Mouse (Mus musculus) heart, postnatal 0 days (tissue): ENCODE data around the gene Cep95. TPM values are rescaled to one million over a fixed set of nuclear protein-coding genes. Genes with fewer than 3 reads are reported as not detected.

Experiments
- ATAC-seq: fragments of 200-750 bp; cut with Nextera tagmentation; 2 replicates; pipeline ENCODE4 v1.8.0; 2017; ENCODE audit warnings: low read depth, moderate number of reproducible peaks, moderate library complexity; ENCODE audit not compliant: insufficient read depth
- DNase-seq: peaks from one replicate; pipeline ENCODE4 v3.0.0-alpha.2; 2016; ENCODE audit warnings: low spot score
- H3K27ac ChIP-seq: fragments of 300-500 bp; sonication (generic); 2 replicates; pipeline ENCODE4 v1.5.1; 2014; ENCODE audit warnings: low read depth, mild to moderate bottlenecking
- H3K27me3 ChIP-seq: fragments of 300-500 bp; sonication (generic); 2 replicates; pipeline ENCODE4 v1.6.1; 2014; ENCODE audit warnings: low read length, mixed read lengths; ENCODE audit not compliant: control insufficient read depth, insufficient read depth
- H3K36me3 ChIP-seq: fragments of 300-500 bp; sonication (generic); replicated peaks from 2 replicates; pipeline ENCODE4 v1.6.1; 2014; ENCODE audit warnings: low read length, mixed read lengths; ENCODE audit not compliant: control insufficient read depth, insufficient read depth
- H3K4me1 ChIP-seq: fragments of 300-500 bp; sonication (generic); 2 replicates; pipeline ENCODE4 v1.6.1; 2014; ENCODE audit warnings: antibody characterized with exemption; ENCODE audit not compliant: control insufficient read depth, insufficient read depth
- H3K4me2 ChIP-seq: fragments of 300-500 bp; sonication (generic); 2 replicates; pipeline ENCODE4 v1.6.1; 2014; ENCODE audit warnings: low read depth, mild to moderate bottlenecking, low read length, moderate library complexity
- H3K4me3 ChIP-seq: fragments of 300-500 bp; sonication (generic); 2 replicates; pipeline ENCODE4 v1.5.1; 2014; ENCODE audit warnings: low read depth, low read length
- H3K9ac ChIP-seq: fragments of 300-500 bp; sonication (generic); replicated peaks from 2 replicates; pipeline ENCODE4 v1.6.1; 2014; ENCODE audit warnings: low read depth, low read length, mixed read lengths
- H3K9me3 ChIP-seq: fragments of 300-500 bp; sonication (generic); replicated peaks from 2 replicates; pipeline ENCODE4 v1.6.1; 2016; ENCODE audit warnings: low read length; ENCODE audit not compliant: control insufficient read depth
- CTCF ChIP-seq: IDR thresholded peaks from 2 replicates; pipeline ENCODE4 v1.5.1; 2016; ENCODE audit warnings: antibody characterized with exemption, control low read depth, low read depth
- EP300 ChIP-seq: IDR thresholded peaks from 2 replicates; pipeline ENCODE4 v1.6.1; 2016; ENCODE audit warnings: antibody characterized with exemption, low read depth
- WGBS: fragments of 180-500 bp; shearing (Covaris S2); extraction: QIAGEN DNeasy Blood & Tissue Kit; methylation state at CpG from one replicate; pipeline ENCODE4 v1.1.7; 2014; 5-methylcytosine and 5-hydroxymethylcytosine counted together
- polyA plus RNA-seq: library from polyadenylated mRNA; unstranded; fragments of >200 nt; fragmentation: Nextera tagmentation; extraction: Ambion mirVana; gene quantifications from 2 replicates; pipeline ENCODE4 v1.2.1, GENCODE M21; 2015
- total RNA-seq: library from RNA; depleted of rRNA; stranded (reverse); fragments of >200 nt; gene quantifications from 2 replicates; pipeline ENCODE4 v1.2.3, GENCODE M21; 2014; ENCODE audit warnings: low replicate concordance

Cep95 gene
- total and polyA plus RNA-seq, 2 experiments from 2014 or later: 4.8 to 8.2 TPM

DNA sequence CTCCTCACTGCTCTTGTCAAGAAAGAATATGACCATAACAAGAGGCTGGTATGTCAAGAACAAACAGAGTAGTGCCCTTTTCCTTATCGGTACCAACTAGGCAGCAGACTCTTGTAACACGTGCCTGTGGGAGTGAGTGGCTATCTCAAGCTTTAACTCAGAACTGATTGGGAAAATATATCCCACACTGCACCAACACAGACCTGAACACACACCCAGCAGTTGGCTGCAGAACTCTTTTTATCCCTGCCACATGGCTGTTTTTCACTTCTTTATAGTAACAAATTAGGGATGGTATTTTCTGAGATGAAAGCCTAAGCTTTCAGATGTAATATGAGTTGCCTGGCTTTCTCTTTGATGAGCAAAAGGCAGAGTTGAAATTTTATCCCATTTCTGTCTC is 26.7 kb downstream of the Cep95 start:
- Histone ChIP-seq H3K27ac (no peak overlapping the region), H3K4me2 (no peak overlapping the region), H3K9me3 (no peaks in the 10 kb centered on the region), H3K9ac (no peak overlapping the region), H3K36me3 (peaks cover 86% of the 10 kb centered on the region), H3K4me3 (no peak overlapping the region), H3K4me1 (peaks cover 9% of the 10 kb centered on the region; the same call in 1 of the 2 replicates), H3K27me3 (no peaks in the 10 kb centered on the region)
- DNase-seq (no peak), ATAC-seq (no peak)
- no peak for TF ChIP-seq EP300
- no peak for TF ChIP-seq CTCF
- 43% methylated on average over 2 of the region's 2 CpGs for WGBS

DNA sequence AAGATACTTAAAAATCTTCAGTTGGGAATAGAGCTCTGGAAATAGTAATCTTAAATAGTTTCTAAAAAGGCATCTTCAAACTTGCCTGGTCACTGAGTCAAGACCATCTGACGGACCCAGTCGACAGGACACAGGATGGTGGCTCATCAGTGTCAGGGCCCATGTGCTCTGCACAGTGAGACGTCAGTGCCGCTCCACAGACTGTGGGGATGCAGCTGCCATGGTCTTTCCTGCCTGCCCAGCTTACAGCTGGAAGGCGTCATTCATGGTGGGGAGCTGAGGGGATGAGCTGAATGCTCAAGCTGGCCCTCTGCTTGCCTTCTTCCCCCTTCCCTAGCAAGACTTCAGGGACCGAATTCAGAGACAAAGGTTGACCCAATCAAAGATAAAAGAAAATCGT is 27.3 kb downstream of the Cep95 start:
- DNase-seq: no peak
- Histone ChIP-seq H3K36me3 (peaks cover 81% of the 10 kb centered on the region), H3K4me3 (no peak overlapping the region), H3K27ac (no peak overlapping the region), H3K9me3 (no peaks in the 10 kb centered on the region), H3K4me1 (peaks cover 9% of the 10 kb centered on the region; the same call in 1 of the 2 replicates), H3K9ac (no peak overlapping the region), H3K4me2 (no peak overlapping the region), H3K27me3 (no peaks in the 10 kb centered on the region)
- no peak for TF ChIP-seq EP300
- no peak for TF ChIP-seq CTCF
- 68% methylated on average over 7 of the region's 7 CpGs for WGBS
- no peak for ATAC-seq

DNA sequence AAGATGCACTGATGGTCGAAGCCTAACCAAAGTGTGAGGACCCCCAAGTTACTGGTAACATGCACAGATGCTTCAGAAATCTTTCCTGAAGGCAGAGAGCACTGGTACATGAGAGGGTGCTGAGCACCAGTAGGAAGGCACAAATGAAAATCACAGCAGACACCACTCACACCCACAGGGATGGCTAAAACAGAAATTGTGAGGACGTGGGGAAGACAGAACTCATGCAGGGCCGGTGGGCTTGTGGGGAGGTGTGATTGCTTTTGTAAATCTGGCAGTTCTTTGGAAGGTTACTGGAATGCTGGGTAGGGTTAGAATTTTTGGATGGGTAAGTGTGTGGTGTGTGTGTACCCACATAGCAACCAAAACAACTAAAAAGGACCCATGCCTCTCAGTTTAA is 28.1 kb downstream of the Cep95 start:
- no peak for ATAC-seq
- Histone ChIP-seq H3K27ac (no peak overlapping the region), H3K9me3 (no peaks in the 10 kb centered on the region), H3K4me2 (no peak overlapping the region), H3K4me3 (no peak overlapping the region), H3K4me1 (peaks cover 9% of the 10 kb centered on the region; the same call in 1 of the 2 replicates), H3K36me3 (peaks cover 76% of the 10 kb centered on the region), H3K27me3 (no peaks in the 10 kb centered on the region), H3K9ac (no peak overlapping the region)
- TF ChIP-seq EP300: no peak
- no peak for TF ChIP-seq CTCF
- 92% methylated on average over 3 of the region's 3 CpGs for WGBS
- DNase-seq: no peak

DNA sequence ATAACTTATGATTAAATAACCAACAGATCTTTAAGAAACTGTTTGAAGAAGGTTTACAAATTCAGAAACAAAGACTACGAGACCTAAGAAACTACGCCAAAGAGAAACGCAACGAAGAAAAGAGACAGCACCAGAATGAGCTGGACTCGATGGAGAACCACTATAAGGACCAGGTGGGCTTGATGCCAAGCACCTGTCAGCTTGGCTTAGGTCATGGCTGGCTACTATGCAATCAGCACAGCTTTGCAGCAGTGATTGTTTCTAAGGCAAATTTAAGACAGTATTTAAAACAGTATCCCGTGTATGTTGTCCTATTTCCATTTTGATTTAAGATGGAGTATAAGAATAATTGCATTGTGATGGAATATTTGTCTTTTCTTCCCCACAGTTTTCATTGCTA is 28.8 kb downstream of the Cep95 start:
- Histone ChIP-seq H3K36me3 (peaks cover 76% of the 10 kb centered on the region), H3K27me3 (no peaks in the 10 kb centered on the region), H3K4me3 (no peak overlapping the region), H3K9ac (no peak overlapping the region), H3K9me3 (no peaks in the 10 kb centered on the region), H3K27ac (no peak overlapping the region), H3K4me2 (no peak overlapping the region), H3K4me1 (peaks cover 9% of the 10 kb centered on the region; the same call in 1 of the 2 replicates)
- WGBS: 67% methylated on average over 6 of the region's 6 CpGs
- TF ChIP-seq EP300 (no peak), CTCF (no peak)
- ATAC-seq (no peak), DNase-seq (no peak)

DNA sequence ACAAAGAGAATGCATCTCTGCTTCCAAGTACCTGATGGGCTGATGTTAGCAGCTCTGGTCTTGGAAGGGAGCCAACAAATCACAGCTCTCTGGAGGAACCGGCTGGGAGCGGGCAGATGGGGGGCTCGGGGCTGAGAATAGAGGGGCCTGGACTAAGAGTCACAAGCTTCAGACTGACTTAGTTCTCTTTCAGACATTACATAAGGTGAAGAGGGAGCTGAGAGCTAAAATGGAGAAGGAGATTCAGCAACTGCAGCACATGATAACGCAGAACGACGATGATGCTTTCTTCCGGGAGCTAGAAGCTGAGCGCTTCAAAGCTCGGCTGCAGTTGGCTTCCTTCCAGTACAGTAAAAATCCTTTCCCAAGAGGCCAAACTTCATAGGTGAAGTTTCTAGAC is 29.3 kb downstream of the Cep95 start:
- ATAC-seq (no peak), DNase-seq (peak; percentile 58)
- TF ChIP-seq CTCF (no peak), EP300 (no peak)
- Histone ChIP-seq H3K27me3 (no peaks in the 10 kb centered on the region), H3K4me3 (no peak overlapping the region), H3K9ac (no peak overlapping the region), H3K36me3 (peaks cover 75% of the 10 kb centered on the region), H3K4me1 (peaks cover 9% of the 10 kb centered on the region; the same call in 1 of the 2 replicates), H3K9me3 (no peaks in the 10 kb centered on the region), H3K4me2 (0 out of 2 replicates have a peak overlapping the region, but pooled peaks have one; percentile 10), H3K27ac (peak overlapping the region; percentile 37; the same call in 1 of the 2 replicates)
- WGBS: 14% methylated on average over 9 of the region's 9 CpGs

DNA sequence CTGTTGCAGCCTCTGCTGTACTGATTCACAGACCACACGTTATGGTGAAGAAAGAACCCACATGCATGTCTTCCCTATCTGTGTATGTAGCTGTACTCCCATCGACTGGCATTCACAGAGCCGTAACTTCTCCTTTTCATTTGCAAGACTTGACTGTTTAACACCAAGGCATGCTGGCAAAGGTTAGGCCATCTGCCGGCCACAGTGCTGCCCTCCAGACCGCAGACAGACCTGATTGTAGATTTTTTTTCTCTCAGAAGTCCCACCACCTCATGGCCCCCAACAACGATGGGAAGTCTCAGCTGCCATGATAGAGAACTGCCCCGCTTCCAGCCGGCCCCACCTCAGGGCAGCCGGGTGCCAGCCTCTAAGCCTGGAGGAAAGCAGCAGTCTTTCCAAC is 30.5 kb downstream of the Cep95 start:
- no peak for ATAC-seq
- TF ChIP-seq EP300 (no peak), CTCF (no peak)
- no peak for DNase-seq
- Histone ChIP-seq H3K9ac (no peak overlapping the region), H3K36me3 (peaks cover 73% of the 10 kb centered on the region), H3K27me3 (no peaks in the 10 kb centered on the region), H3K9me3 (no peaks in the 10 kb centered on the region), H3K4me3 (no peak overlapping the region), H3K27ac (no peak overlapping the region), H3K4me2 (no peak overlapping the region), H3K4me1 (peaks cover 9% of the 10 kb centered on the region; the same call in 1 of the 2 replicates)
- 84% methylated on average over 9 of the region's 9 CpGs for WGBS
